Mouse (Mus musculus) forebrain, embryonic 11.5 days (tissue): ENCODE data around the gene Cpne4. TPM values are rescaled to one million over a fixed set of nuclear protein-coding genes. Genes with fewer than 3 reads are reported as not detected.

Experiments
- ATAC-seq: fragments of 200-750 bp; cut with Nextera tagmentation; replicated peaks from 2 replicates; pipeline ENCODE4 v1.8.0; 2017; ENCODE audit warnings: moderate TSS enrichment; ENCODE audit not compliant: low FRiP score
- DNase-seq: peaks from one replicate; pipeline ENCODE4 v3.0.0-alpha.2; 2017; ENCODE audit warnings: low spot score
- H3K27ac ChIP-seq: fragments of 300-500 bp; sonication (generic); 2 replicates; pipeline ENCODE4 v1.5.1; 2014; ENCODE audit warnings: low read depth, low read length
- H3K27me3 ChIP-seq: fragments of 300-500 bp; sonication (generic); 2 replicates; pipeline ENCODE4 v1.6.1; 2014; ENCODE audit warnings: mild to moderate bottlenecking, low read length, mixed read lengths; ENCODE audit not compliant: control insufficient read depth, insufficient read depth
- H3K36me3 ChIP-seq: fragments of 300-500 bp; sonication (generic); 2 replicates; pipeline ENCODE4 v1.6.1; 2014; ENCODE audit warnings: mild to moderate bottlenecking, low read length, moderate library complexity, mixed read lengths; ENCODE audit not compliant: control insufficient read depth, insufficient read depth
- H3K4me1 ChIP-seq: fragments of 300-500 bp; sonication (generic); replicated peaks from 2 replicates; pipeline ENCODE4 v1.6.1; 2014; ENCODE audit warnings: low read length, mixed read lengths; ENCODE audit not compliant: control insufficient read depth, insufficient read depth
- H3K4me2 ChIP-seq: fragments of 300-500 bp; sonication (generic); 2 replicates; pipeline ENCODE4 v1.6.1; 2014; ENCODE audit warnings: low read depth, mild to moderate bottlenecking, low read length, moderate library complexity, mixed read lengths; ENCODE audit not compliant: severe bottlenecking
- H3K4me3 ChIP-seq: fragments of 300-500 bp; sonication (generic); 2 replicates; pipeline ENCODE4 v1.5.1; 2014; ENCODE audit warnings: low read depth, low read length
- H3K9ac ChIP-seq: fragments of 300-500 bp; sonication (generic); 2 replicates; pipeline ENCODE4 v1.6.1; 2014; ENCODE audit warnings: low read length
- H3K9me3 ChIP-seq: fragments of 300-500 bp; sonication (generic); 2 replicates; pipeline ENCODE4 v1.6.1; 2016; ENCODE audit warnings: low read length, mixed read lengths; ENCODE audit not compliant: control insufficient read depth
- WGBS: fragments of 180-500 bp; shearing (Covaris S2); extraction: QIAGEN DNeasy Blood & Tissue Kit; methylation state at CpG from one replicate; pipeline ENCODE4 v1.1.7; 2014; 5-methylcytosine and 5-hydroxymethylcytosine counted together
- polyA plus RNA-seq: library from polyadenylated mRNA; unstranded; fragments of >200 nt; fragmentation: Nextera tagmentation; extraction: Ambion mirVana; gene quantifications from 2 replicates; pipeline ENCODE4 v1.2.1, GENCODE M21; 2014

Cpne4 gene
- polyA plus RNA-seq, 1 experiment from 2014 or later, result 0.25 TPM

- WGBS, result 72% methylated on average over 3 of the region's 3 CpGs
- Histone ChIP-seq H3K9ac (no peak overlapping the region), H3K4me1 (no peaks in the 10 kb centered on the region), H3K4me2 (no peak overlapping the region), H3K4me3 (no peak overlapping the region), H3K27ac (no peak overlapping the region), H3K27me3 (no peaks in the 10 kb centered on the region), H3K36me3 (no peaks in the 10 kb centered on the region), H3K9me3 (no peaks in the 10 kb centered on the region)
- ATAC-seq, result no peak
- DNase-seq, result no peak
Observed at GRCm38 (mm10) chr9:104828646-104829045, 281.6 kb downstream of the Cpne4 start.

- Histone ChIP-seq H3K36me3 (no peaks in the 10 kb centered on the region), H3K27me3 (no peaks in the 10 kb centered on the region), H3K4me1 (no peaks in the 10 kb centered on the region), H3K9ac (no peak overlapping the region), H3K4me3 (no peak overlapping the region), H3K27ac (no peak overlapping the region), H3K9me3 (no peaks in the 10 kb centered on the region), H3K4me2 (no peak overlapping the region)
- 88% methylated on average over 5 of the region's 5 CpGs for WGBS
- DNase-seq (no peak), ATAC-seq (no peak)
Observed at GRCm38 (mm10) chr9:104832934-104833539, 286.0 kb downstream of the Cpne4 start.

- Histone ChIP-seq H3K27ac (no peak overlapping the region), H3K9me3 (no peaks in the 10 kb centered on the region), H3K4me2 (no peak overlapping the region), H3K4me3 (no peak overlapping the region), H3K4me1 (no peaks in the 10 kb centered on the region), H3K27me3 (no peaks in the 10 kb centered on the region), H3K36me3 (no peaks in the 10 kb centered on the region), H3K9ac (no peak overlapping the region)
- WGBS, result 22% methylated on average over 1 of the region's 1 CpGs
- no peak for ATAC-seq
- DNase-seq, result no peak
Observed at GRCm38 (mm10) chr9:104837931-104838330, 290.8 kb downstream of the Cpne4 start.

- no peak for ATAC-seq
- no peaks in the 10 kb centered on the region for H3K4me1 ChIP-seq
- no peak for DNase-seq
- no peaks in the 10 kb centered on the region for H3K9me3 ChIP-seq
- no peak overlapping the region for H3K4me3 ChIP-seq
- no peak overlapping the region for H3K27ac ChIP-seq
- 82% methylated on average over 1 of the region's 1 CpGs for WGBS
- no peaks in the 10 kb centered on the region for H3K27me3 ChIP-seq
- no peaks in the 10 kb centered on the region for H3K36me3 ChIP-seq
- H3K4me2 ChIP-seq, result no peak overlapping the region
- no peak overlapping the region for H3K9ac ChIP-seq
Observed at GRCm38 (mm10) chr9:104841278-104841677, 294.2 kb downstream of the Cpne4 start.

- DNase-seq (no peak), ATAC-seq (no peak)
- WGBS, result 73% methylated on average over 2 of the region's 2 CpGs
- H3K4me2 ChIP-seq, result no peak overlapping the region
- H3K36me3 ChIP-seq, result no peaks in the 10 kb centered on the region
- no peak overlapping the region for H3K27ac ChIP-seq
- no peak overlapping the region for H3K4me3 ChIP-seq
- H3K9me3 ChIP-seq, result no peaks in the 10 kb centered on the region
- H3K4me1 ChIP-seq, result no peaks in the 10 kb centered on the region
- H3K27me3 ChIP-seq, result no peaks in the 10 kb centered on the region
- H3K9ac ChIP-seq, result no peak overlapping the region
Observed at GRCm38 (mm10) chr9:104845226-104845930, 298.3 kb downstream of the Cpne4 start.

- WGBS, result 67% methylated on average over 3 of the region's 3 CpGs
Observed at GRCm38 (mm10) chr9:104853701-104854100, 306.6 kb downstream of the Cpne4 start.

GRCm38 (mm10) chr9:104854245-104854921, 307.3 kb downstream of the Cpne4 start:
- DNase-seq (no peak), ATAC-seq (no peak)
- Histone ChIP-seq H3K9ac (no peak overlapping the region), H3K4me2 (no peak overlapping the region), H3K27ac (no peak overlapping the region), H3K9me3 (no peaks in the 10 kb centered on the region), H3K27me3 (no peaks in the 10 kb centered on the region), H3K4me3 (no peak overlapping the region), H3K36me3 (no peaks in the 10 kb centered on the region), H3K4me1 (no peaks in the 10 kb centered on the region)
- 81% methylated on average over 6 of the region's 6 CpGs for WGBS

More at GRCm38 (mm10) chr9:104853701-104854100, 306.6 kb downstream of the Cpne4 start:
- no peak overlapping the region for H3K4me3 ChIP-seq
- no peak overlapping the region for H3K9ac ChIP-seq
- DNase-seq (no peak), ATAC-seq (no peak)
- no peaks in the 10 kb centered on the region for H3K9me3 ChIP-seq
- no peak overlapping the region for H3K27ac ChIP-seq
- H3K36me3 ChIP-seq, result no peaks in the 10 kb centered on the region
- no peaks in the 10 kb centered on the region for H3K4me1 ChIP-seq
- no peak overlapping the region for H3K4me2 ChIP-seq
- no peaks in the 10 kb centered on the region for H3K27me3 ChIP-seq

- no peaks in the 10 kb centered on the region for H3K9me3 ChIP-seq
- 82% methylated on average over 1 of the region's 1 CpGs for WGBS
- H3K4me2 ChIP-seq, result no peak overlapping the region
- no peak for ATAC-seq
- no peaks in the 10 kb centered on the region for H3K36me3 ChIP-seq
- H3K27me3 ChIP-seq, result no peaks in the 10 kb centered on the region
- no peak for DNase-seq
- no peak overlapping the region for H3K9ac ChIP-seq
- no peak overlapping the region for H3K4me3 ChIP-seq
- H3K4me1 ChIP-seq, result no peaks in the 10 kb centered on the region
- H3K27ac ChIP-seq, result no peak overlapping the region
Observed at GRCm38 (mm10) chr9:104865830-104866229, 318.7 kb downstream of the Cpne4 start.
